Mouse (Mus musculus) mouse trophoblast stem cell (cell line): ENCODE results near the gene Gfra1.

ENCODE experiments used
- in situ Hi-C, 2 experiments: fragments of 300-500 bp; cut with MseI, MboI; formaldehyde crosslinking; loops; 2 replicates in 1 of 2; 3 replicates in 1 of 2; pipeline ENCODE4 v1.15.1; 2025

The Gfra1 gene

GRCm38 (mm10) chr19:58442785-58443732, 12.7 kb downstream of the Gfra1 start:
- in situ Hi-C loops: no loop called here

- in situ Hi-C loops: no loop called here
These were observed 13.9 kb downstream of the Gfra1 start for GRCm38 (mm10) chr19:58441785-58442184.

- in situ Hi-C loops: no loop called here
These were observed 14.5 kb downstream of the Gfra1 start for GRCm38 (mm10) chr19:58441246-58441645.

GRCm38 (mm10) chr19:58438762-58439161, 16.9 kb downstream of the Gfra1 start:
- in situ Hi-C loops: no loop called here

- in situ Hi-C loops: no loop called here
These were observed 18.2 kb downstream of the Gfra1 start for GRCm38 (mm10) chr19:58437441-58438071.

- in situ Hi-C loops: no loop called here
These were observed 18.8 kb downstream of the Gfra1 start for GRCm38 (mm10) chr19:58436874-58437273.

GRCm38 (mm10) chr19:58435877-58436276, 19.8 kb downstream of the Gfra1 start:
- in situ Hi-C loops: no loop called here

- in situ Hi-C loops: no loop called here
These were observed 22.9 kb downstream of the Gfra1 start for GRCm38 (mm10) chr19:58432840-58433239.

- in situ Hi-C loops: no loop called here
These were observed 27.2 kb downstream of the Gfra1 start for GRCm38 (mm10) chr19:58428546-58428945.

- in situ Hi-C loops: no loop called here
These were observed 28.4 kb downstream of the Gfra1 start for GRCm38 (mm10) chr19:58427348-58427747.

GRCm38 (mm10) chr19:58424928-58425327, 30.8 kb downstream of the Gfra1 start:
- in situ Hi-C loops: no loop called here

- in situ Hi-C loops: no loop called here
These were observed 31.5 kb downstream of the Gfra1 start for GRCm38 (mm10) chr19:58424179-58424578.

- in situ Hi-C loops: no loop called here
These were observed 32.7 kb downstream of the Gfra1 start for GRCm38 (mm10) chr19:58422916-58423493.

- in situ Hi-C loops: no loop called here
These were observed 36.0 kb downstream of the Gfra1 start for GRCm38 (mm10) chr19:58419685-58420084.

- in situ Hi-C loops: no loop called here
These were observed 36.4 kb downstream of the Gfra1 start for GRCm38 (mm10) chr19:58419278-58419677.

GRCm38 (mm10) chr19:58415173-58415572, 40.5 kb downstream of the Gfra1 start:
- in situ Hi-C loops: no loop called here

GRCm38 (mm10) chr19:58414733-58415132, 41.0 kb downstream of the Gfra1 start:
- in situ Hi-C loops: no loop called here

GRCm38 (mm10) chr19:58413290-58413689, 42.4 kb downstream of the Gfra1 start:
- in situ Hi-C loops: no loop called here

- in situ Hi-C loops: no loop called here
These were observed 42.9 kb downstream of the Gfra1 start for GRCm38 (mm10) chr19:58412811-58413210.

GRCm38 (mm10) chr19:58406726-58407125, 49.0 kb downstream of the Gfra1 start:
- in situ Hi-C loops: no loop called here

- in situ Hi-C loops: no loop called here
These were observed 55.5 kb downstream of the Gfra1 start for GRCm38 (mm10) chr19:58400224-58400623.

- in situ Hi-C loops: no loop called here
These were observed 56.5 kb downstream of the Gfra1 start for GRCm38 (mm10) chr19:58399166-58399565.

GRCm38 (mm10) chr19:58396604-58396984, 59.1 kb downstream of the Gfra1 start:
- in situ Hi-C loops: no loop called here
